Mouse (Mus musculus) kidney, postnatal 14 days (tissue): Measurements from ENCODE around the gene Hsbp1.
"Not testable (repeated sequence)": the region's sequence is repeated elsewhere in the genome, so short reads cannot be mapped to it uniquely, and the experiment has no call there.

Source experiments
- DNase-seq: peaks from one replicate; pipeline ENCODE4 v3.0.0; 2022; ENCODE audit warnings: mixed read lengths

Hsbp1 gene

DNA sequence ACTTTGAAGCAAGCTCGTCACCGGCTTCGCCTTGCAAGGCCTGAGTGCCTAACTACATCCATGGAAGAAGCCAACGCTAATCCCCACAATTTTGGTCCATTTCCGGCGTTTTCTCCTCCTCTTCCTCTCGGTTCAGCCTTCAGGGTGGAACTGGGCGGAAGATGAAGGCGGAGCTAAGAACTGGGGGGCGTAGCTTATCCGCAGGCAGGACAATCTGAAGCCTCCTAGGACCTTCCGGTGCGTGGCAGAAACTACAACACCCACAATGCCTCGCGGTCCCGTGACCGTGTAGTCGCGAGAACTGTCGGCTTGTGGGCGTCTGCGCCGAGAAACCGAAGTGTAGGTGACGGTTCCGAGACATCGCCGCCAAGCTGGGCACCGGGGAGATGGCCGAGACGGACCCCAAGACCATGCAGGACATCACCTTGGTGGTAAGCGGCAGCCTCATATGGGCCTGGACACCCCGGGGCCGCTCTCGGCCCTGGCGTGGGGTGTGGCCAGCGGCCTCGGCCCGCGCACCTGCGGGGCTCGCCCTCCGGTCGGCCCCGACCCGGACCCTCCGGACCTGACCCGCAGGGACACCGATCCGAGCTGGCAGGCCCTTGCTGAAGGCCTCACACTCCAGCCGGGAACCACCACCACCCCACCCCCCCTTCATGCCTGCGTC lies at the start of gene Hsbp1:
Hsbp1 (plus strand) TSS at position 299 of the 667 bp plus-strand sequence.
- DNase-seq = peak; percentile 98

DNA sequence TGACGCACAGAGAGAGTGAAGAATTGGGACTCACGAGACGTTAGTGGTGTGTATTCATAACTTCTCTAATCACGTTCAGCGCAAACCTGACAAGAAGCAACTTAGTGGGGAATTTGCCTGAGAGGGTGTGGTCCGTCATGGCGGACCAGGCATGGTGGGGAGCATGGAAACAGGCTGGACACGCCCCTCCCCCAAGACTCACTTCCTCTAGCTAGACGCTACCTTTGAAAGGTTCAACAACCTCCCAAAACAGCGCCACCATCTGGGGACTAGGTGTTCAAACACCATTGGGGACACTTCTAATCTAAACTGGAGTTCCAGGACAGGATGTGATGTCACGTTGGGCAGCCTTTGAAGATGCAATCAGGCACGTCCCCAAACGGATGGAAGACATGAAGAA lies 48.8 kb upstream of the Hsbp1 start:
- no peak for DNase-seq

DNA sequence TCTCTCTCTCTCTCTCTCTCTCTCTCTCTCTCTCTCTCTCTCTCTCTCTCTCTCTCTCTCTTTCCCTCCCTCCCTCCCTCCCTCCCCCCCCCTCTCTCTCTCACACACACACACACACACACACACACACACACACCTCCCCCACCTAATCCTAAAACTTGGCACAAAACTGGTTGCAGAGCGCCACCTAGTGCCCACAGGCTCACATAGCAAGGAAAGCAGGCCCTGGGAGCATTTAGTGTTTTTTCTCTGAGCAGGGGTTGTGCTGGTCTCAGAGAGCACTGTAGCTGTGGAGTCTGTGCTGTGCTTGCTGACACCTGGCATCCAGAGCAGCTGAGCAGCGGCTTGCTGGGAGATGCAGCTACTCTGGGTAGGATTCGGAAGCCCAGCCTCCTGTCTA lies 46.5 kb upstream of the Hsbp1 start:
- DNase-seq = peak; percentile 14

DNA sequence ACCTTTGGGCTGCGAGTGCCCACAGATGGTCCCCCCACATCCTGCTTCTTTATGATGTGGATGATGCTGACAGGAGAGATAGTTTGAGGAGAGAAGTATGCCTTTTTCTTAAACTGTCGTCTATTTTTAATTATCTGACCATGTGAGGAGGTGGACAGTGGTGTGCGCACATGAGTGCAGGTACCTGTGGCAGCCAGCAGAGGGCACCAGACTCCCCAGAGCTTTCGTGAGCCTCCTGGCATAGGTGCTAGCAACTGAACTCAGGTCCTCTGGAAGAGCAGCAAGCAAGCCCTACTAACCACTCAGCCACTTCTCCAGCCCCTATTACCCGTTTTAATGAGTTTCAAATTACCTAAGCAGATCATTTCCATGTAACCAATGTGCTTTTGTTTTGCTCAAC lies 44.0 kb upstream of the Hsbp1 start:
- no peak for DNase-seq

DNA sequence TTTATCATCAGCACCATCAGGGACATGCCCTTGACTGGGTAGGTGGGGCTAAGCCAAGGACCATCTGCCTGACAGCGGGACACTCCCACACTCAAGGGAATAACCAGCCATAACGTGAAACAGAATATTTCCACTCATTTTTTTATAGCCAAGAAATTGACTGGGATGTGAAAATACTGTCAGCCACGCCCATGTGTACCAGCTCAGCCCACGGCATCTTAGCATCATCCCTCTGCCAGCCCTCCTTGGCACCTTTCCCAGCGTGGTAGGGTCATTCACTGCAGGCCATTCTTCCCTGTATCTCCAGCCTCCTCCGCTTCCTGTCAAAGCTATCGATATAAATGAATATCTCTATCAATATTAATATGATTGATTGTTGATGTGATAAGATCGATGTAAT lies 40.1 kb upstream of the Hsbp1 start:
- no peak for DNase-seq

DNA sequence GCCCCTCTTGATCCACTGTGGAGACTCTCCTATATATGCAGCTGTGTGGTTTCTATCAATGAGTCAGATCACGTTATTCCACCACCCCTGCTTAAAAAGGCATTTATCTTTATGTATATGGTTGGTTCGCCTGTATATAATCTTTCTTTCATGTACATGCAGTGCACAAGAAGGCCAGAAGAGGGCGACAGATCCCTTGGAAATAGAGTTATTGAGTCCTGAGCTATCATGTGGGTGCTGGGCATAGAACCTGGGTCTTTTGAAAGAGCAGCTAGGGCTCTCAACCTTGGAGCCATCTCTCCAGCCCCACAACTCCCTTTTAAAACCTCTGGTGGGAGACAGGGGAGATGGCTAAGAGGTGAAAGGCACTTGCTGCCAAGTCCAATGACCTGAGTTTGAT lies 32.9 kb upstream of the Hsbp1 start:
- no peak for DNase-seq

DNA sequence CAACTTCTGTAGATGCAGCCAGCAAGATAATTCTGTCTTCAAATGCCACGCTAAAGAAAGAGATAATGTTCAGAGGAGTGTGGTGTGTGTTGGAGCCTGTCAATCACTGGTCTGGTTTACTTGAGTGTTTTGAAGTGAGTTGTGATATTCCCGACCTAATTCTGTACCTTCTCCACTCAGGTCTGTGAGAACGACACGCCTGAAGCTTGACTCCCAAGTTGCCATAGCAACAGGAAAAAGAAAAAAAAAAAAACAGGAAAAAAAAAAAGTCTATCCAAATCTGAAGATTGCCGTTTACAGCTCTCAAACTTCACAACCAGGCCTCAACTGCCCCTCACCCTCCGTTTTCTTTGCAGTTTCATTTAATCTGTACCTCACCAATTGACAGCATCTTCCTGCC lies 21.1 kb upstream of the Hsbp1 start:
- DNase-seq = no peak

DNA sequence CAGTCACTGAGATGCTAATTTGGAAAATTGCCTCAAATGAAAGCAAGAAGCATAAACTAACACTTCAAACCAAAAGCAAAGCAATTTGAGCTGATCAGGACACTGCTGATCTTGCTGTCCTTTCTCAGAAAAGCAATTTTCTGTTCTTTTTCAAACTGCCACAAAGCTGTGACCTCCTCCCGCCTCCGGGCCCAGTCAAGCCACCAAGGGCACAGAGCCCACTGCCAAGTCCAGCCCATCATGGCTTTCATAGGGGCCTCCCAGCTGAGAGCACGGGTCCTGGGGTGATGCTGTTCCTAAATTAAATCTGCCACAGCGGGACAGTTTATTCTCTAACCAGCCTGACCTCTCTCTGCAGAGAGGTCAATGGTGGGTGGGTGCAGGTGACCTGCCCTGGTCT lies 4.7 kb upstream of the Hsbp1 start:
- peak; percentile 47 for DNase-seq

DNA sequence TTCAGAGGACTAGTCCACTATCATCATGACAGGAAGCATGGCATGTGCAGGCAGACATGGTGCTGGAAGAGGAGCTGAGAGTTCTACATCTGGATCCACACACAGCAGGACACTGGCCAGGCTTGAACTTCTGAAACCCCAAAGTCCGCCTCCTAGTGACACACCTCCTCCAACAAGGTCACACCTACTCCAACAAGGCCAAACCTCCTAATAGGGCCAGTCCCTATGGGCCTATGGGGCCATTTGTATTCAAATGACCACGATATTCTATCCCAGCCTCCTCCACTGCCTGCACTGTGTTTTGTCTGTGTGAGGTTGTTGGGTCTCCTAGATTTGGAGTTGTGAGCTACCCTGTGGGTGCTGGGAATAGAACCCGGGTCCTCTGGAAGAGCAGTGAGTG lies 682 bp upstream of the Hsbp1 start:
- no peak for DNase-seq

DNA sequence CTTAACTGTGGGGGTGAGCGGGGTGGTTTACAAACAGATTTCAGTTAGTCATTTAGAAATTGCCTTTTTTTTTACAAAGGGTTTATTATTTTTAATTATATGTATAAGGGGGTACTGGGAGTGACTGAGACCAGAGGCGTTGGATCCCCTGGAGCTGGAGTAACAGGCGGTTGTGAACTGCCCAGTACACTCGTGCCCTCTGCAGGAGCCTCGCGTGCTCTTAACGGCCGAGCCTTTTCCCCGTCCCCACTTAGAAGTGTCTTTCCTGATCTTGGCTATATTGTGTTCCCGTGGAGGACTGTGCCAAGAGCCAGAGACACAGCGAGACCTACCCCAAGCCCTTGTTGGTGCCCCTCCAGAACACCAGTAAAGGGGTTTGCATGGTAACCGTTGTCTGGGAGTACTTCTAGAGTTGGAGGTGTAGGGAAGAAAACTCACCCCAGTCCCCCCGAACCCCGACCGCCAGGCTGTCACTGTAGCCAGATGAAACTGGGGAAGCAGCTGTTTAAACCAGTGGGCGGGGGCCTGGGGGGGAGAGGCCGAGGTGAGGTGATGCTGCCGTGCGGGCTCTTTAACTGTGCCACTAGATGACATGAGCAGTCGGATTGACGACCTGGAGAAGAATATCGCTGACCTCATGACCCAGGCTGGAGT lies 868 bp downstream of the Hsbp1 start:
- no peak for DNase-seq

DNA sequence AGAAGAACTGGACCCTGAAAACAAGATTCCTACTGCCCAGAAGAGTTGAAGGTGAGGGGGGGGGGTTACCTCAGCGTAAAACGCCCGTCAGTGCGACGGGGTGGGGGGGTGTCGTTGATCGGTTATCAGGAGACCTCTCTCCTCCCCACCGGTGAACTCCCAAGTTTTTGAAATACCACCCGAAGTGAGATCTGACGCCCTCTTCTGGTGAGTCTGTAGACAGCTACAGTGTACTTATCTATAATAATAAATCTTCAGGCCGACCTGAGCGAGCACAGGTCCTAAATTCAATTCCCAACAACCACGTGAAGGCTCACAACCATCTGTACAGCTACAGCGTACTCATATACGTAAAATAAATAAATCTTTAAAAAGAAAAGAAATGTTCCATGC lies 1.4 kb downstream of the Hsbp1 start:
- no peak for DNase-seq

DNA sequence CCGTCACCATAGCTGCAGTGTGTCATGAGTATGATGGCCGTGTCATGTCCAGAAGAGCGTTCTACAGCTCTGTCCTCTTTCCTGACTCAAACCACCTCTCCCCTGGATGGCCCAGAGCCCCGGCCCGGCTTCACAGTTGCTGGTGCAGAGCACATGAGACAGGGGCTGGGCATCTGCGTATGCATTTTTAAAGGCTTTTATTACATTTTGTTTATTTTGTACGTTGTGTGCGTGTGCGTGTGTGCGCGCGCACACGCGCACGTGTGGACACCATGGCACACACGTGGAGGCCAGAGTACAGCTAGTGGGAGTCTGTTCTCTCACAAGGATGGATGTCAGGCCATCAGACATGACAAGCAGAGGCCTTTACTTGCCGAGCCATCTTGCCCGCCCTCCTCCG lies 7.4 kb downstream of the Hsbp1 start:
- no peak for DNase-seq

DNA sequence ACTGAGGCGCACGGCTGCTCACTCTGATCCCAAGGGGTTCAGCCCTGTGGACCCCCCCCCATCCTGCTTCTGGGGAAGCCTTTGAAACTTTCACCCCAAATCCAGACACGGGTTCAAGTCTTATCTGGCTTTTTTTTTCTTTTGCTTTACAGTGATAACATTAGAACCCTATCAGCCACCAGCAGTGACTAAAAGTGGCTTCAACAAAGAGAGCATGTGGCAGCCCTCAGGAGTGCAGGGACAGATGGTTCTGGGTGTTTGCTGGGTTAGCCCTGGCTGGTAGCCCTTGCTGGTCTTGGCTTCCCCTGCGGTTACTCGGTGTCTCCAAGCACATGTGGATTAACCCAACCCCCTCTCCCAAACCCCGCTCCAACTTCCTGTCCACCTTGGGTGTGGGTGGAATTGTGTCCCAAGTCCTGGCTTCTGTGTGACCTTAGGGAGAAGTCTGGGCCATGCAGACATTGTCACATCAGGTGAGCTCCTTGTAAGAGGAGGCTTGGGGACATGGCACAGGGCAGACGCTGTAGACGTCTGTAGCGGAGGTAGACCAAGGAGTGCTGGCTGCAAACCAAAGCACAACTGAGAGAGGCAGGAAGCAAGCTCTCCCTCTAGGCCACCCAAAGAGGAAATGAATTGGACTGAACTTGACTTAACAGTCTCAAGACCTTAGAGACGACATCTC lies 8.8 kb downstream of the Hsbp1 start:
- no peak for DNase-seq

DNA sequence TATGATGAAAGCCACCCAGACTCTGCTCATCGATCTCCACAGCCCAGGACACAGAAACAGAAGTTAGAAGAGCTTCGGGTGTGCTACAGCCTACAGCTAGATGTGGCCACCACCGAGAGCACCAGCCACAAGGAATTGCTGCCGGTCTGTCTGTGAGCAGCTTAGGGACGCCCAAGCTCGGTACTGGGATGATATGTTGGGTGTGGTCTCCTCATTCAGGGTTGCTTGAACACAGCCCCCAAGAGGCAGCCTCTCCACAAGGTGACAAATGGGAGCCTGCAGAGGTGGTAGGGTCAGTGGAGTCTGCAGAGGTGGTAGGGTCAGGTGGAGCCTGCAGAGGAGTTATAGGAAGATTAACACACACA lies 9.4 kb downstream of the Hsbp1 start:
- no peak for DNase-seq

DNA sequence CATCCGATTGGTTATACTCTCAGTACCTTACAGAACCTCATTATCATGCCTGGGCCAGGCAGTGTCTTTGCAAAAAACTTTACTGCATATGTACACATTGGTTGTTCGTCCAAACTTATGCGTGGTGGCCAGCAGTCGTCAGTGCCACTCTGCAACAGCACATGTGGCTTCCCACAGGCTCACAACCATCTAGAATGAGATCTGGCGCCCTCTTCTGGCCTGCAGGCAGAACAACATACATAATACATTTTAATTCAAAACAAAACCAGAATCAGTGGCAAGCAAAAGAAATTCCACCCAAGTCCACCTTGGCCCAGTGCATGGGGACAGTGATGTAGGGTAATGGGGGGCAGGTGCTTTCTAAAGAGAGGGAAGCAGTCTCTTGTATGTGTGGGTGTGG lies 12.3 kb downstream of the Hsbp1 start:
- not testable (repeated sequence) for DNase-seq

DNA sequence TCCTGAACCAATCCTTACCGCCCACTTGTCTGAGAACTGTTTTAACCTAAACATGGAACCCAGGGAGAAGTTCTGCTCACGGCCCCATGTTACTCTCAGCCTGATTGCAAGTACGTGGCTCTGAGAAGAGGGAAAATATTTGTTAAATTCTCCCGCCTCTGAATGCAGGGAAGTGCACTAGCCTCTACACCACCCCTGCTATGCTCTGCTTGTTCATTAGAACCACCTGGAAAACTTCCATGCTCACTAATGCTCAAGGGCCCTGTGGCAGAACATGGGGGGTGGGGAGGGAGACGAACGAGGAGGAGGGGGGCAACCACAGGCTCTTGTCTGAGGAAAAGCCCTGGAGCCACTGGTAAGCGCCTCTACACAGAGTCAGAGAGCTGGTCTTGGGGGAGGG lies 13.9 kb downstream of the Hsbp1 start:
- DNase-seq = no peak

DNA sequence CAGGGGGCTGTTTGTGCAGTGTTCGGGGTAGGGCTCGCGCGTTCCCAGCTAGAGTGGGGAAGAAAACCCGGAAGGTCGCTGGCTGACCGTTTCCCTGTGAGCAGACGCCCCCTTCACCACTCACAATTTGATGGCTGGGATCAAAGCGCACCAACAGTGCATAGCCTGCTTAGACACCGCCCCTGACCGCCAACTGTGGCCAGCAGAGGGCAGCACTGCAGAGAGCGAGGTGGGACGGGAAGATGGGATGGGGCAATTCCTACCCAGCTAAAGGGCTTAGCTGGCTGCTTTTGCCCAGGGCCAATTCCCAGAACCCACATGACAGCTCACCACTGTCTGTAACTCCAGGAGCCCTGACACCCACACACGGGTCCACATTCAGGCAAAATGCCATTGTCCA lies 14.5 kb downstream of the Hsbp1 start:
- peak; percentile 41 for DNase-seq

DNA sequence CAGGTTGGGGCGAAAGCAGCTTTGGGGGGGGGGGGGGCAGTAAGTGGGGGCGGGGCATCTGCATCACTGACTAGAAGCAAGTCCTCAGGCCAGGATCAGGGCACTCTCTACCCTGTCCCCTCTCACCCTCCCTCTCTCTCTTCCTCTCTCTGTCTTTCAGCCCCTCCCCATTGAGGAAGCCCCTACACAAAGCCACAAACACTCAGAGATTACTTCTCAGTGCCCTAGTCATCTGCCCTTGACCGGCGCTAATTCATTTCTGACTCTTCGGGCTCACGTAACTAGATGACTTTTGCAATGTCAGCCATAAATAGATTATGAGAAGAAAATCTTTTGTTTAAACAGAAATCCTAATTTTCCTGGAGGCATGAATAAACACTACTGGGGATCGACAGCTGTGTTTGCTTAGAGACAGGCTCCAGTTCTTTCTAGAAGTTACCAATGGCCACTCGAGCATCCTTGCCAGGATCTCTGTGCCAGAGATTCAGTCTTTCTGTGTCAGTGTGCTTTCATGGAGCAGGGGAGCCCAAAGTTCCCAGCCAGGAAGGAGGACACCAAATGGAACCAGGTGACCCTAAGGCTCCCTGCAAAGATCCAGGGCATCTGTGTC lies 16.5 kb downstream of the Hsbp1 start:
- DNase-seq = no peak

DNA sequence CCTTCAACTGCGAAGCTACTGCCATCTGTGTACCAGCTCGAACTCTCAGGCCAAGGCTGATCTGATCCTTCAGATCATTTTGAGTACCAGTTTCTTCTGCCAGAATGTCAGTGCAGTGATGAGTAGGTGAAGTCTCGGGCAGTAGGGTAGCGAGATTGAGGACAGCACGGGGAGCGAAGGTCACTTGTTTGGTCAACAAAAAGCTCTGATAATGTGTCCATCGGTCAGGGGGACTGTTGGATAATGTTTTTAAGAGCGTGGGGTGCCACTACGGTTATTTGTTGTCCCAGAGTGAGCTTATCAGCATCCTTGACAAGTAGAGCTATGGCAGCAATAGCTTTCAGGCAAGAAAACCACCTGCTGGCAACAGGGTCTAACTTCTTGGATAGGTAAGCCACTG lies 30.4 kb downstream of the Hsbp1 start:
- not testable (repeated sequence) for DNase-seq

DNA sequence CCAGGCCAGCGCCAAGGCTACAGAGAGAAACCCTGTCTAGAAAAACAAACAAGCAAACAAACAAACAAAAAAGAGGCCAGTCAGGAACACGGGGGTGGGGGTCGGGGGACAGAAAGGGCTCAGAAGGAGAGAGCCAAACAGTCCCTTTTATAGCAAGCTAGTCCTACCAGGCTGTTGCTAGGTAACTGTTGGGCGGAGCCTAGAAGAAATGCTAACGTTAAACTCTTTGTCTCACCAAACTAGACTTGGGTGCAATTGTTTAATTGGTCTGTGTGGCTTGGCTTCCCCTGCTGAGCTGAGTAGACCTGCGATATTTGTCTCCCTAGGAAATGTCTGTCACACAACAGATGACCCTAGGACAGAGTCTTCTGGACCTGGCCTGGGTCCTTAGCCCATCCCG lies 34.2 kb downstream of the Hsbp1 start:
- DNase-seq = no peak

DNA sequence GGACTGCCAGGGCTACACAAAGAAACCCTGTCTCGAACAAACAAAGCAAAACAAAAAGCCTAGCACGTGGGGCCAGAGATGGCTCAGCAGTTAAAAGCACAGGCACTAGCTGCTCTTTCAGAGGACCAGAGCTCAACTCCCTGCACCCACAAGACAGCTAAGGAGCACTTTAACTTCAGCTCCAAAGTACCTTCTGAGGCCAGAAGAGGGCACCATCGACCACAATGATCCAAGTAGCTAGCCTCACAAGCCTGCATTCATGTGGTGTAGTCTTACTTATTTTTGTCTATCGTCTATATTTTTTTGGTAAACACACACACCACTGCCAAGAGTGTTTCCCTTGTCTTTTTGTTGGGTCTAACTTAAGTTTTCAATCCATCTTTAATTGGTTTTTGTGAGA lies 36.3 kb downstream of the Hsbp1 start:
- no peak for DNase-seq

DNA sequence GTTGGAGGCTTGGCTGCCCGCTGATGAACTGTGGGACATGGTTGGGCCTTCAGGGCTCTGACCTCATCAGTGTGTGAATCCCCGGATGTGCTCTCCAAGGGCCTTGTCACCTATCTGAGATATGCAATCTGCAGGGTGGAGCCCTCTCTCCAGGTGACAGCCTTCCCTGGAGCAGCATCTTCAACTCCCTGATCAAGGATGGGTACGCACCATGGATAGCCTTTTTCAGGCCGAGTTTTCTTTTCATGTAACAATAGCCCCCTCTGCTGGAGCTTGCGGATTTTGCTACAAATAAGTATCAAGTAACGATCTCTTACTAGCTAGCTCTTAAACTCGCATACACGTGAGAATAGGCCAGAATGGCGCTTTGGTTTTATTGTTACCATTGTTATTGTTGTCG lies 40.2 kb downstream of the Hsbp1 start:
- DNase-seq = peak; percentile 75

DNA sequence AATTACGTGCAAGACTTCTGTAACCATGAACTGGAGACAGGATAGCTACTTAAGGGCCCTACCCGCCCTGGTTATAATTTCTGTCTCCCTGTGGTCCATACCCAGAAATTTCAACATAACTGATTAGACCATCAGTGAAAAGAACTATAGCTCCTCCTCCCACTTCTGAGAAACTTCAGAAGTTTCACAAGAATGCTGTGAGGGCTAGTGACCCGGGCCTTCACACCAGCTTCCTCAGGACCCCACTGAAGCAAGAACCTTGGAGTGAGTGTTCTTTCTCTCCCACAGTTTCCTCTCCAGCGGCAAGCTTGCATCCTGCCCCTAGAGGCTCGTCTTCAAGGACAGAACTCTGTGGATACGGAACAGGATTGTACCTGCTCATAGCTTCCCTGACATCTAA lies 41.6 kb downstream of the Hsbp1 start:
- no peak for DNase-seq

DNA sequence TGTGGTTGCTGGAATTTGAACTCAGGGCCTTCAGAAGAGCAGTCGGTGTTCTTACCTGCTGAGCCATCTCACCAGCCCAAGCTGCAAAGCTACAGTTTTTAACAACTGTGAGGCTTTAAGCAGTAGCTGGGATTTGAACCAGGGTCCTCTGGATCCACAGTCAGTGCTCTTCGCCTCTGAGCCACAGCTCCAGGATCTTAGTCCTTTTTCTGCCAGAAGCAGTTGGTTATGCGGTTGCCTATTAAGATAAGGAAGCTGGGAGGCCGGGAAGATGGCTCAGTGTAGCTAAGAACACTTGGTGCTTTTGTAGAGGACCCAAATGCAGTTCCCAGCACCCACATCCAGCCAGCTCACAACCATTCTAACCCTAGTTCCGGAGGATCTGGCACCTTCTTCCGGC lies 42.7 kb downstream of the Hsbp1 start:
- DNase-seq = no peak
